Mouse (Mus musculus) adrenal gland, adult (tissue): Measurements from ENCODE around the gene Vwa7.
"Not testable (repeated sequence)": the region's sequence is repeated elsewhere in the genome, so short reads cannot be mapped to it uniquely, and the experiment has no call there.

Source experiments
- DNase-seq, 2 experiments: peaks; one replicate each; pipeline ENCODE4 v3.0.0; 2022 to 2023; ENCODE audit warnings: low spot score in 1 of 2; ENCODE audit not compliant: inconsistent age in 2 of 2

The Vwa7 gene

GRCm38 (mm10) chr17:34999871-35000716 is 16.3 kb upstream of the Vwa7 start:
- not testable (repeated sequence) for DNase-seq

- peak; percentile 92 to 97 for DNase-seq
Observed at GRCm38 (mm10) chr17:35000717-35001451, 15.5 kb upstream of the Vwa7 start, which contains the start of gene Vars. Gene Vars (plus strand): TSS chr17:35000987.

- DNase-seq: no peak
Observed at GRCm38 (mm10) chr17:35001452-35002152, 14.8 kb upstream of the Vwa7 start.

- DNase-seq: no peak
Observed at GRCm38 (mm10) chr17:35002153-35002865, 14.1 kb upstream of the Vwa7 start.

- no peak for DNase-seq
Observed at GRCm38 (mm10) chr17:35003022-35003838, 13.1 kb upstream of the Vwa7 start.

GRCm38 (mm10) chr17:35004075-35004717 is 12.2 kb upstream of the Vwa7 start:
- no peak for DNase-seq

- DNase-seq: no peak
Observed at GRCm38 (mm10) chr17:35005158-35005557, 11.2 kb upstream of the Vwa7 start.

- DNase-seq: not testable (repeated sequence)
Observed at GRCm38 (mm10) chr17:35005902-35006301, 10.5 kb upstream of the Vwa7 start.

GRCm38 (mm10) chr17:35007387-35007991 is 8.9 kb upstream of the Vwa7 start:
- DNase-seq: no peak

- DNase-seq: no peak
Observed at GRCm38 (mm10) chr17:35009586-35009985, 6.8 kb upstream of the Vwa7 start.

GRCm38 (mm10) chr17:35011440-35011839 is 4.9 kb upstream of the Vwa7 start:
- no peak for DNase-seq

GRCm38 (mm10) chr17:35012430-35012829 is 3.9 kb upstream of the Vwa7 start:
- DNase-seq: no peak

- no peak for DNase-seq
Observed at GRCm38 (mm10) chr17:35013221-35013620, 3.2 kb upstream of the Vwa7 start.

GRCm38 (mm10) chr17:35015296-35015695 is 1.1 kb upstream of the Vwa7 start:
- DNase-seq: no peak

- DNase-seq: no peak
Observed at GRCm38 (mm10) chr17:35016791-35017705, 669 bp downstream of the Vwa7 start.

GRCm38 (mm10) chr17:35017706-35018030 is 1.3 kb downstream of the Vwa7 start:
- DNase-seq: no peak

- DNase-seq: no peak
Observed at GRCm38 (mm10) chr17:35018171-35018570, 1.8 kb downstream of the Vwa7 start.

- DNase-seq: no peak
Observed at GRCm38 (mm10) chr17:35019894-35020293, 3.5 kb downstream of the Vwa7 start.
